Mouse (Mus musculus): ENCODE data around the gene Cerk. TPM values are rescaled to one million over a fixed set of nuclear protein-coding genes. Genes with fewer than 3 reads are reported as not detected.
"Not testable (repeated sequence)": the region's sequence is repeated elsewhere in the genome, so short reads cannot be mapped to it uniquely, and the experiment has no call there.

Cerk gene
- polyA plus RNA-seq, 1 experiment from 2014 or later, result 23.5 TPM

GRCm38 (mm10) chr15:86167787-86168504 is 18.0 kb downstream of the Cerk start:
- no peak for ATAC-seq (ENCODE audit: low FRiP score, low read depth)
- Histone ChIP-seq H3K36me3 (0 out of 2 replicates have a peak, but pooled peaks cover 3% of the 10 kb centered on the region), H3K27me3 (no peaks in the 10 kb centered on the region), H3K27ac (replicated peaks) (no peak overlapping the region), H3K9ac (replicated peaks) (no peak overlapping the region), H3K9me3 (no peaks in the 10 kb centered on the region), H3K4me3 (no peak overlapping the region), H3K4me2 (replicated peaks) (no peak overlapping the region), H3K4me1 (peaks cover 23% of the 10 kb centered on the region)
- WGBS, result 83% methylated on average over 10 of the region's 10 CpGs

GRCm38 (mm10) chr15:86167032-86167655 is 18.8 kb downstream of the Cerk start:
- H3K27me3 ChIP-seq, result no peaks in the 10 kb centered on the region
- H3K4me3 ChIP-seq, result no peak overlapping the region
- ATAC-seq (ENCODE audit: low FRiP score, low read depth), result no peak
- peaks cover 21% of the 10 kb centered on the region for H3K4me1 ChIP-seq
- H3K27ac ChIP-seq (replicated peaks), result no peak overlapping the region
- H3K4me2 ChIP-seq (replicated peaks), result no peak overlapping the region
- H3K36me3 ChIP-seq, result peaks cover 4% of the 10 kb centered on the region
- no peaks in the 10 kb centered on the region for H3K9me3 ChIP-seq
- 94% methylated on average over 7 of the region's 7 CpGs for WGBS
- H3K9ac ChIP-seq (replicated peaks), result no peak overlapping the region

DNA sequence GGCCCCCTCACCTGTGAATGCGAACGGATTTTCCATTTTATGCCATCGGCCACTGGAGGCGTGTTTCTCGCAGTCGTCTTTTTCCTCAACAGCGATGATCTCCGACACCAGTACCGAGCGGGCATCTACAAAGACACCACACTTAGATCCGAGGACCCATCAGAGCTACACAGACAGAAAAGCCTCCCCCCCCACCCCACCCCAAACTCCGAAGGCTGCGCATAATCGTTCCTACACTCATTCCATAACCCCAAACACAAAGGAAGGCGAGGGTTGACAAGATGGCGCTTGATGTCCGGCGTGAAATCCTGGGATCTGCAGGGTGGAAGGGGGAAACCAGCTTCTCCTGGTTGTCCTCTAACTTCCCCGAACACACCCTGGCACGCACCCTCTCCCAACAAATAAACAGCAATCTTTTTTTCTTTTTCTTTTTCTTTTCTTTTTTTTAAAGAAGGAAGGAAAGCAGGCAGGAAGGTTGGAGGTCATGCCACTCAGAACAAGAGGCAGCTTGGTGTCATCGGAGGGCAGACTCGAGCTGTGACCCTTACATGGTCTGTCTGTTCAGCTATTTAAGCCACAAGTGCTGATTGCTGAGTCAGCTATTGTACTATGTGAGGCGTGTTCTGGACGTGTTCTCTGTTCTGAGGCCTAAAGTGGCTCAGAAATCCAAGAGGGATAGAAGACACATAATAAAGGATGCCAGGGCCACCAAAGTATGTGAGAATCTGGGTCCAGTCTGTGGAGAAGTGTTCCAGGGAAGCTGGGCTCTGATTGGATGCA is 19.9 kb downstream of the Cerk start:
- Histone ChIP-seq H3K4me2 (replicated peaks) (no peak overlapping the region), H3K27me3 (no peaks in the 10 kb centered on the region)
- no peak for ATAC-seq (ENCODE audit: low FRiP score, low read depth)

GRCm38 (mm10) chr15:86164718-86165345 is 21.1 kb downstream of the Cerk start:
- no peak overlapping the region for H3K4me3 ChIP-seq
- peaks cover 14% of the 10 kb centered on the region for H3K36me3 ChIP-seq
- no peaks in the 10 kb centered on the region for H3K27me3 ChIP-seq
- no peak overlapping the region for H3K4me2 ChIP-seq (replicated peaks)
- no peaks in the 10 kb centered on the region for H3K9me3 ChIP-seq
- no peak overlapping the region for H3K27ac ChIP-seq (replicated peaks)
- no peak overlapping the region for H3K9ac ChIP-seq (replicated peaks)
- ATAC-seq (ENCODE audit: low FRiP score, low read depth), result no peak
- 84% methylated on average over 21 of the region's 21 CpGs for WGBS
- peaks cover 16% of the 10 kb centered on the region for H3K4me1 ChIP-seq

More for the DNA sequence above, 19.9 kb downstream of the Cerk start:
- H3K9ac ChIP-seq (replicated peaks), result no peak overlapping the region
- H3K4me1 ChIP-seq, result peaks cover 16% of the 10 kb centered on the region
- no peak overlapping the region for H3K27ac ChIP-seq (replicated peaks)
- H3K36me3 ChIP-seq, result peaks cover 14% of the 10 kb centered on the region
- H3K4me3 ChIP-seq, result no peak overlapping the region
- H3K9me3 ChIP-seq, result no peaks in the 10 kb centered on the region
- 90% methylated on average over 24 of the region's 24 CpGs for WGBS

DNA sequence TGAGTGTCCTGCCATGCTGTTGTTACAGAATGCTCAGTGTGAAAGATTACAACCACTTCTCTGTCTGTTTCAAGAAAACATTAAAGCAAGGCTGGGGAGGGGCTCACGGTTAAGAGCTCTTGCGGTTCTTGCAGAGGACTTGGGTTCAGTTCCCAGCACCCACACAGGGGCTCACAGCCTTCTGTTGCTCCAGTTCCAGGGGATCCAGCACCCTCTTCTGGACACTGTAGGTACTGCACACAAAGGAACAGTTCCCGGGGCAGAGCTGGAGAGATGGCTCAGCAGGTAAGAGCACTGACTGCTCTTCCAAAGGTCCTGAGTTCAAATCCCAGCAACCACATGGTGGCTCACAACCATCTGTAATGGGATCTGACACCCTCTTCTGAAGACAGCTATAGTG is 24.1 kb downstream of the Cerk start:
- not testable (repeated sequence) for H3K4me1 ChIP-seq; H3K27ac ChIP-seq (replicated peaks); H3K9me3 ChIP-seq; H3K4me3 ChIP-seq; H3K27me3 ChIP-seq; ATAC-seq (ENCODE audit: low FRiP score, low read depth); H3K9ac ChIP-seq (replicated peaks); H3K4me2 ChIP-seq (replicated peaks)
- peaks cover 18% of the 10 kb centered on the region for H3K36me3 ChIP-seq
- WGBS, result 98% methylated on average over 3 of the region's 3 CpGs

GRCm38 (mm10) chr15:86160906-86161305 is 25.0 kb downstream of the Cerk start:
- WGBS, result 88% methylated on average over 10 of the region's 10 CpGs
- no peak overlapping the region for H3K9ac ChIP-seq (replicated peaks)
- no peak overlapping the region for H3K27ac ChIP-seq (replicated peaks)
- H3K4me2 ChIP-seq (replicated peaks), result no peak overlapping the region
- peaks cover 26% of the 10 kb centered on the region for H3K36me3 ChIP-seq
- H3K27me3 ChIP-seq, result no peaks in the 10 kb centered on the region
- no peak for ATAC-seq (ENCODE audit: low FRiP score, low read depth)
- no peaks in the 10 kb centered on the region for H3K4me1 ChIP-seq
- H3K9me3 ChIP-seq, result no peaks in the 10 kb centered on the region
- no peak overlapping the region for H3K4me3 ChIP-seq

- no peak overlapping the region for H3K4me3 ChIP-seq
- no peak overlapping the region for H3K4me2 ChIP-seq (replicated peaks)
- H3K27ac ChIP-seq (replicated peaks), result no peak overlapping the region
- no peak overlapping the region for H3K9ac ChIP-seq (replicated peaks)
- H3K4me1 ChIP-seq, result no peaks in the 10 kb centered on the region
- H3K27me3 ChIP-seq, result no peaks in the 10 kb centered on the region
- 87% methylated on average over 5 of the region's 5 CpGs for WGBS
- no peak for ATAC-seq (ENCODE audit: low FRiP score, low read depth)
- peaks cover 32% of the 10 kb centered on the region for H3K36me3 ChIP-seq
- no peaks in the 10 kb centered on the region for H3K9me3 ChIP-seq
Observed at GRCm38 (mm10) chr15:86159719-86160118, 26.2 kb downstream of the Cerk start.

GRCm38 (mm10) chr15:86159093-86159492 is 26.8 kb downstream of the Cerk start:
- WGBS, result 90% methylated on average over 16 of the region's 16 CpGs
- Histone ChIP-seq H3K36me3 (peaks cover 39% of the 10 kb centered on the region), H3K27me3 (no peaks in the 10 kb centered on the region), H3K9ac (replicated peaks) (no peak overlapping the region), H3K4me2 (replicated peaks) (no peak overlapping the region), H3K4me1 (no peaks in the 10 kb centered on the region), H3K9me3 (no peaks in the 10 kb centered on the region), H3K27ac (replicated peaks) (no peak overlapping the region), H3K4me3 (no peak overlapping the region)
- ATAC-seq (ENCODE audit: low FRiP score, low read depth), result no peak

- no peak for ATAC-seq (ENCODE audit: low FRiP score, low read depth)
- 78% methylated on average over 5 of the region's 5 CpGs for WGBS
- peaks cover 45% of the 10 kb centered on the region for H3K36me3 ChIP-seq
- no peak overlapping the region for H3K4me3 ChIP-seq
- H3K4me1 ChIP-seq, result no peaks in the 10 kb centered on the region
- H3K9ac ChIP-seq (replicated peaks), result no peak overlapping the region
- no peaks in the 10 kb centered on the region for H3K27me3 ChIP-seq
- no peak overlapping the region for H3K27ac ChIP-seq (replicated peaks)
- H3K4me2 ChIP-seq (replicated peaks), result no peak overlapping the region
- no peaks in the 10 kb centered on the region for H3K9me3 ChIP-seq
Observed at GRCm38 (mm10) chr15:86156492-86156891, 29.4 kb downstream of the Cerk start.

DNA sequence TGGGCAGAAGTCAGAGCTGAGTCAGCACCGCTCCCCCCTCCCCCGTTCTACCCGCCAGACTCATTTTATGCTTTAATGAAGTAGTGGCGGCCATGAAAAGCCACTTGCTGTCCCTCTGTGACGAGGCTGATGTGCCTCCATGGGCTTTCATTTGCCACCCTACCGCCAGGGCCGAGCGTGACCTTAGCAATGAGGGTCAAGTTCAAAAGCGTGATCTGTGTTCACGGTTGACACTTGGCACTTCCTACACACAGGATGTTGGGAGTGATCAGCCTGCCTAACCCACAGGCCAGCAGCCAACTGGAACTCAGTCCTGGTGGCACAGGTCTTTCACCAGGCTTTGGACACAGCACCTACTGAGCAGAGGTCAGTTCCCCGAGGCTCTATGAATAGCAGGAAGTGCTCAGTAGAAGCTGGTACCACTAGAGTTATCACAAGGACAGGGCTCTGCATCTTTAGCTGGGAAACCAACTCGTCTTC is 32.4 kb downstream of the Cerk start:
- no peak overlapping the region for H3K4me2 ChIP-seq (replicated peaks)
- H3K4me1 ChIP-seq, result no peaks in the 10 kb centered on the region
- no peaks in the 10 kb centered on the region for H3K27me3 ChIP-seq
- no peaks in the 10 kb centered on the region for H3K9me3 ChIP-seq
- no peak overlapping the region for H3K9ac ChIP-seq (replicated peaks)
- no peak overlapping the region for H3K27ac ChIP-seq (replicated peaks)
- H3K36me3 ChIP-seq, result peaks cover 46% of the 10 kb centered on the region
- no peak overlapping the region for H3K4me3 ChIP-seq
- no peak for ATAC-seq (ENCODE audit: low FRiP score, low read depth)
- WGBS, result 87% methylated on average over 12 of the region's 12 CpGs

DNA sequence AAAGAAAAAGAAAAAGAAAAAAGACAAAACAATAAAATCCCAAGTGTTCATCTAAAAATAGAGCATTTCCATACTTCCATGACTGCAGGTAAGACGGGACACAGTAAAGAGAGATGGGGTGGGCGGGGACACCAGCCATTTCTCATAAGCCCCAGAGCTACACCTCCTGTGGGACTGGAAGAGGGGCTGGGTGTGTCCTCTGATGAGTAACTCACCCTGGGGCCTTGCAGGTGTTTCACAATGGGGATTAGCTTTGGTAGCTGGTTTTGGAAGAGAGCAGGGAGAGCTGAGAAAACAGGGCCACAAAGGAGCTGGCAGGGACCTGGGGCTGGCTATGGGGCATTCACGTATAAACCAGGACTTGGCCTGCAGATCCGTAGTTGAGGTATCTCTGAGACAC is 35.3 kb downstream of the Cerk start:
- no peak for ATAC-seq (ENCODE audit: low FRiP score, low read depth)
- Histone ChIP-seq H3K4me1 (no peaks in the 10 kb centered on the region), H3K36me3 (peaks cover 59% of the 10 kb centered on the region), H3K27ac (replicated peaks) (no peak overlapping the region), H3K27me3 (no peaks in the 10 kb centered on the region), H3K9me3 (no peaks in the 10 kb centered on the region), H3K4me3 (no peak overlapping the region), H3K9ac (replicated peaks) (no peak overlapping the region), H3K4me2 (replicated peaks) (no peak overlapping the region)
- 62% methylated on average over 4 of the region's 4 CpGs for WGBS

GRCm38 (mm10) chr15:86146922-86147321 is 39.0 kb downstream of the Cerk start:
- H3K36me3 ChIP-seq, result peaks cover 59% of the 10 kb centered on the region

More at GRCm38 (mm10) chr15:86146922-86147321, 39.0 kb downstream of the Cerk start:
- no peak overlapping the region for H3K4me2 ChIP-seq (replicated peaks)
- no peak for ATAC-seq (ENCODE audit: low FRiP score, low read depth)
- H3K9me3 ChIP-seq, result no peaks in the 10 kb centered on the region
- H3K27me3 ChIP-seq, result no peaks in the 10 kb centered on the region
- no peaks in the 10 kb centered on the region for H3K4me1 ChIP-seq
- no peak overlapping the region for H3K27ac ChIP-seq (replicated peaks)
- WGBS, result 93% methylated on average over 8 of the region's 8 CpGs
- H3K9ac ChIP-seq (replicated peaks), result no peak overlapping the region
- no peak overlapping the region for H3K4me3 ChIP-seq

Measured in midbrain, embryonic 12.5 days (tissue).